Mouse (Mus musculus) cortical plate, adult 2 months (tissue): ENCODE results near the gene Lrp1.

Experiments used
- CTCF ChIP-seq: fragments of 200-500 bp; IDR thresholded peaks from 2 replicates; pipeline ENCODE4 v1.5.1; 2011; ENCODE audit warnings: mild to moderate bottlenecking, control low read depth, low read length; ENCODE audit not compliant: insufficient read depth; ENCODE audit errors: extremely low read depth
- POLR2A ChIP-seq: fragments of 200-500 bp; IDR thresholded peaks from 2 replicates; pipeline ENCODE4 v1.6.1; 2011; ENCODE audit warnings: mild to moderate bottlenecking, low read length, control low read depth; ENCODE audit not compliant: insufficient read depth; ENCODE audit errors: extremely low read depth

DNA sequence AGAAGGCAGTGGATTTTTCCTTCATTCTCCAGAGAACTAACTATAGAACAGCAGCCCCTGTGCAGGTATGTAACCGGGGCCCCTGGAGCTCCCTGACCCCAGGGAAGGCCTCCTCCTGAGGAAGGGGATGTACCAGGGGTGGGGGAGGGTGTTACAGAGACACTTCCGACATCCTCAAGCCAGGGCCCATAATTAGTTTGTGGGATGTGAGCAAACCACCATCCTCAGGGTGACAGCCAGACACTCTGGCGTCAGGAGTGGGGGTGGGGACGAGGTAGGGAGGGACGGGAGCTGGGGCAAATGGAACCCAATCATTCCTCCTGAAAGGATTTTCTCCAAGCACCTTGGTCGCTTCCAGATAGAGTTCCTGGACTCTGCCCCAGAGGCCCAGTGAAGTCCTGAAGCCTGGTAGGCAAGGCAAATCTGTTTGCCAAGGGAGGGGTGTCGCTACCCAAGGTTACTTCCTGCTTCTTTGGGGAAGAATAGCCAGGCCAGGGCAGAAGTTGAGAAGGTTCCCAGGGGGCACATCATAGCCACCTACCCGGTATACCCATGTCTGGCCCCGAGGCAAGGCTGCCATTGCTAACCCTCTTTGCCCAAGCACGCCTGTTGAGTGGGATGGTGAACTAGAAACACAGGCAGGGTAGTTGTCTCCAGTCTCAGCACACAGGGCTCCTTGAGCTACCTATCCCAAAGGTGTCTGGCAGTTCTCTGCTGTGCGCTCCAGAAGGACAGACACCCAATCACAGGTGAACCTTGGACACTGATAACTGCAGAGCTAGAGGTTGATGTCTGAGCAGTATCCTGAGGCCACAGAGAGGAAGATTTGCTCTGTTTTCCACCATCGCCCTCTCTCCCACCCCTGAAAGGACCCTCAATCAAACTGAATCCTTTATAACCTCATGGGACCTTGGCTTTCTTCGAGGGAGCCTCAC, 17.2 kb downstream of the Lrp1 start:
- no peak for TF ChIP-seq CTCF
- no peak for TF ChIP-seq POLR2A
